Mouse (Mus musculus): ENCODE measurements at regions not wholly inside any gene's neighbourhood (a gene's known extent, or its start where the extent isn't known, plus 50 kb on each side); places are given as distances from the start of the nearest gene placed in this dataset.

DNA sequence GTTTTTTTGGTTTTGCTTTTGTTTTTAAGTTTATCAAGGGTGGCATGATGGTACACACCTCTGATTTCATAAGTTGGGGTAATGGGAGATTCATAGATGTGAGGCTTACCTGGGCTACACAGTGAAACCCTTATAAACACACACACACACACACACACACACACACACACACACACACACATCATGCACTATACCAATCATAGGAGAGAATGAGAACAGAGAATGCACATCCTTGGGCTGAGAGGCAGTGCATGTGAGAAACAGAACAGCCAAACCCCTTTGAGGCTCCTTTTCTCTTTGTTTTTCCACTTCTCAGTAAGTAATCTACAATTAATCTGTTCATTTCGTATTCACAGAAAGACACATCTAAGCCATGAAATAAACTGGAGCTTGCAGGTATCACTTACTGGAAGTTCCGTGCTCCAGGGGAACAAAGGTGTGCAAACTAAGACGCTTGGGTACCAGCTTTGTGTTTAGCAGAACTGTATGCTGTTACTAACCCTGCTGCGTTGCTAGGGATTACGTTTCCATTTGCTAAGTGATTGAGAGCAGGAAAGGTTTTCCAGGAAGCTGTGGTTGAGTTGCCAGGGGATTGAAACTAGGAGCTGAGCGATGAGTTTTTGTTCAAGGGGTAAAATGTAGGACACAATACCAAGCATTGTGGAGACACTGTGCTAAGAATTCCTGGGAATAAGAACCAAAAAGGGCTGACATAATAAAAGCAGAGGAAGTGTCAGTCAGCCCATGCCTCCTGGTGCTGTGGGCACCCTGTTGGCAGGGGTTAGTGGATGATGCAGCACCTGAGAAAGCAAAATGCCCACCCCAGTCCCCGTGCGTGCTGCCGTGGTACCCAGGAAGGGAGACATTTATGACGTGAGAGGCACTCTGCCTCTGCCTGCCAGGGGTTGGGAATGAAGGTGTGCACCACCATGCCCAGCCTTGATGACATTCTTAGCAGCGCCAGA is 53.0 kb upstream of the Car8 start:
- Histone ChIP-seq H3K36me3 (ENCODE audit: control insufficient read depth, insufficient read depth, low read length) (no peaks in the 10 kb centered on the region), H3K9me3 (ENCODE audit: control insufficient read depth, low read length) (no peaks in the 10 kb centered on the region), H3K4me3 (ENCODE audit: low read depth, low read length) (no peak overlapping the region), H3K27ac (ENCODE audit: low read depth, low read length) (no peak overlapping the region), H3K9ac (ENCODE audit: low read length) (no peak overlapping the region), H3K4me2 (ENCODE audit: low read depth, low read length, severe bottlenecking) (no peak overlapping the region), H3K27me3 (ENCODE audit: control insufficient read depth, insufficient read depth, low read length) (no peaks in the 10 kb centered on the region), H3K4me1 (replicated peaks; ENCODE audit: control insufficient read depth, insufficient read depth, low read length) (no peaks in the 10 kb centered on the region)
- WGBS, result 60% methylated on average over 11 of the region's 11 CpGs
- DNase-seq (ENCODE audit: low spot score) (no peak), ATAC-seq (replicated peaks; ENCODE audit: low FRiP score) (no peak)

DNA sequence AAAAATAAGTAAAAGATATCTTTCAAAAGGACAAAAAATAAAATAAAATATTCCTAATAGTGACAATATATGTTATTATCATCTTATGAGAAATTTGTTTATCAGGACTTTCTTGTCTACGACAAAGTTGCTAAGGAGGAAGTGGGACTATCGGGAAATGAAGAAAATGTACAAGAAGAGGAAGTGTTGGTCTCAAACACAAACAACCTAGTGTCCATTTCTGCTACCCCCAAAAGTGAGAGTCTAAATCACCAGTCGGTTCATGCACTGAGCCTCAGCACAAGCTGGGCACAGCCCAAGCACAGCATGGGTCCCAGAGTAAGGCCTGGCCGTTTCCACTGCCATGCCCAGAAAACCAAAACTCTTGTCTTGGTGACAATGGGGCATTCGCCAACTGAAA is 51.1 kb upstream of the Car8 start:
- Histone ChIP-seq H3K4me1 (replicated peaks; ENCODE audit: control insufficient read depth, insufficient read depth, low read length) (no peaks in the 10 kb centered on the region), H3K4me3 (ENCODE audit: low read depth, low read length) (no peak overlapping the region), H3K9ac (ENCODE audit: low read length) (no peak overlapping the region), H3K9me3 (ENCODE audit: control insufficient read depth, low read length) (no peaks in the 10 kb centered on the region), H3K27me3 (ENCODE audit: control insufficient read depth, insufficient read depth, low read length) (no peaks in the 10 kb centered on the region), H3K4me2 (ENCODE audit: low read depth, low read length, severe bottlenecking) (no peak overlapping the region), H3K36me3 (ENCODE audit: control insufficient read depth, insufficient read depth, low read length) (no peaks in the 10 kb centered on the region), H3K27ac (ENCODE audit: low read depth, low read length) (no peak overlapping the region)
- WGBS, result 76% methylated on average over 5 of the region's 5 CpGs
- ATAC-seq (replicated peaks; ENCODE audit: low FRiP score) (no peak), DNase-seq (ENCODE audit: low spot score) (no peak)
